Mouse (Mus musculus) E14TG2a.4 (cell line): ENCODE results near the gene Hscb.

Experiments
- H3K27me3 ChIP-seq: 2 replicates; pipeline ENCODE4 v1.6.1; 2014; ENCODE audit warnings: low read length, control low read depth; ENCODE audit not compliant: insufficient read depth
- H3K36me3 ChIP-seq: 2 replicates; pipeline ENCODE4 v1.6.1; 2014; ENCODE audit warnings: low read length, control low read depth; ENCODE audit not compliant: insufficient read depth
- H3K4me1 ChIP-seq: replicated peaks from 2 replicates; pipeline ENCODE4 v1.6.1; 2014; ENCODE audit warnings: low read depth, low read length, control low read depth
- H3K4me3 ChIP-seq: replicated peaks from 2 replicates; pipeline ENCODE4 v1.5.1; 2014; ENCODE audit warnings: mild to moderate bottlenecking, low read length
- H3K9me3 ChIP-seq: 2 replicates; pipeline ENCODE4 v1.6.1; 2014; ENCODE audit warnings: low read length, control low read depth
- CTCF ChIP-seq: conservative IDR thresholded peaks from 2 replicates; pipeline ENCODE4 v1.5.1; 2014; ENCODE audit warnings: low read length
- NANOG ChIP-seq: IDR thresholded peaks from 2 replicates; pipeline ENCODE4 v1.6.1; 2014; ENCODE audit warnings: borderline replicate concordance, low read length, mixed read lengths
- POU5F1 ChIP-seq: IDR thresholded peaks from 2 replicates; pipeline ENCODE4 v1.6.1; 2014; ENCODE audit warnings: low read length, borderline replicate concordance

The Hscb gene

DNA sequence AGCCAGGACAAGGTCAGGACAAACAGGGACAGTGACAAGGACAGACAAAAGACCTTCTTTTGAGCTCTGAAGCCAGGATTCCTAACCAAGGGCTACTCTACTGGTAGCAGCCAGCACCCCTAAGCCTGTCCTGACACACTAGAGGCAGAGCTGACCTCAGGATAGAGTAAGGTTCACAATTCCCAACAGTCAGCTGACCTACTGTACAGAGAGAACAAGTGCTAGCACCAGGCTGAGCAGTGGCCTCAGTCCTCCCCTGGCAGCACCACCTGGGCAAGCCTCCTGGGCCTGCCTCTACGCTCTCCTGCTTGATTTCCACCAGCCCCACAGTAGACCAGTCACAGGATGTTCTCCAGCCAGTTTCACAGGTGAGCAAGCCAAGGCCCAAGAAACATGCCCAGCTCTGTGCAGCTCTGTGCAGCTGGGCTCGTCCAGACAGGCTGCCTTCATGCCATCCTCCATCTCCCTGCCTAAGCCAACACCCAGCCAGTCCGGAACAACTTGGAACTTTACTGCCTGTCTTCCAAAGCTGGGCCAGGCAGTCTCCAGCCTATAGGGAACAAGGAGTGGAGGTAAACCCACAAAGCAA, 38.4 kb downstream of the Hscb start:
- no peaks in the 10 kb centered on the region for H3K27me3 ChIP-seq
- peak overlapping the region; percentile 92 for H3K4me3 ChIP-seq
- peaks cover 91% of the 10 kb centered on the region for H3K4me1 ChIP-seq
- H3K9me3 ChIP-seq, result no peaks in the 10 kb centered on the region
- peaks cover 93% of the 10 kb centered on the region for H3K36me3 ChIP-seq
- no peak for TF ChIP-seq POU5F1
- no peak for TF ChIP-seq NANOG
- TF ChIP-seq CTCF, result no peak

DNA sequence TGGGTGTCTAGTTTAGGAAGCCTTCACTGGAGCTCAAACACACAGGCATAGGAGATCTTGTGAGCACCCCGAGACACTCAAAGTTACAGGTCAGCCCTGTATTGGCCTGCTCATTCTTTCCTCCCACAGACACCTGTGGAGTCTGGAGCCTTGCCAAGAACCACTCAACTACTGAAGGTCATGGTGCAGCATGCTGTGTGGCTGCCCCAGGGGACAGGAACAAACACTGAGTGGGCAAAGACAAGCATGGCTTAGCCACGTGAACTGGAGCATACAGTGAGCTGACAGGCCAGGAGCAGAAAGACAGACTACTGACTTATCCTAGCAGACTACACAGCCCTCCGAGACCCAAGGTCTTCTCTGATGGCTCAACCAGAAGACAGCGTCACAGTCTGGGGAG, 41.9 kb downstream of the Hscb start:
- no peaks in the 10 kb centered on the region for H3K9me3 ChIP-seq
- peaks cover 92% of the 10 kb centered on the region for H3K4me1 ChIP-seq
- TF ChIP-seq CTCF (no peak), POU5F1 (no peak), NANOG (no peak)
- H3K36me3 ChIP-seq, result peaks cover 100% of the 10 kb centered on the region
- no peak overlapping the region for H3K4me3 ChIP-seq
- H3K27me3 ChIP-seq, result no peaks in the 10 kb centered on the region

DNA sequence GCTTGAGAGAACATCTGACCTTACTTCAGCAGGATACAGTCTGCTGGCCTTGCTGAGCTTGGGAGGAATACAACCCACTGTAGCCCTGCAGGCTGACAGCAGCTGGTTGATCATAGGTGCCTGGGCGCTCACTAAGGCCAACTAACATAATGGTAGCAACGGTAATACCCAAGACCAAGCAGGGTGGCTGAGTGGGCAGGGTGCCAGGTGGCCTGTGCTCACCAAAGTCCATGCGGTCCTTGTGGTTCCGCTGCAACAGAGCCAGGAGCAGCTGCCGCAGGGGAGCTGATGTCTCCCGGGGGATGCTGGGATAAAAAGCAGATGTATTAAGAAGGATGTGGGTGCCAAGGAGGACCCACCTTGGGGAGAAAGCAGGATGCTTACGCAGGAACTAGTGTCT, 45.2 kb downstream of the Hscb start:
- Histone ChIP-seq H3K4me1 (peaks cover 90% of the 10 kb centered on the region), H3K4me3 (no peak overlapping the region), H3K27me3 (no peaks in the 10 kb centered on the region), H3K9me3 (no peaks in the 10 kb centered on the region), H3K36me3 (peaks cover 100% of the 10 kb centered on the region)
- TF ChIP-seq POU5F1, result no peak
- TF ChIP-seq NANOG, result no peak
- no peak for TF ChIP-seq CTCF

DNA sequence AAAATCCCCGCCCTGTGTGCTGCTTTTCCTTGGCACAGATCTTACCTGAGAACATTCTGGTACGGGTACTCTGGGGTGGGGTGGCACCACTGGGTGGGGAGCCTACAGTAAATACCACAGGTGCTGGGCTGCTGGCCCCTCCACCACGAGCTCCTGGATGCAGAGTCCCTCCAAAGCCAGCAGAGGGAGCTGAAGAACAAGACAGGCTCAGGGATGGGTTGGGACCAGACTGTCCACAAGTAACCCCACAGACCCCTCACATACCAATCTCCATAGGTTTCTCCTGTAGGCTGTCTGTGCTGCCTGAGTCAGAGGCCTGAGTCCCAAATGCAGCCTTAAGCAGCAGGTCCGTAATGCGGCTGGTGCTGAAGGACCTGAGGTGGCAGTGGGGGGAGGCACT, 50.9 kb downstream of the Hscb start:
- Histone ChIP-seq H3K36me3 (peaks cover 98% of the 10 kb centered on the region), H3K4me1 (peaks cover 95% of the 10 kb centered on the region), H3K27me3 (no peaks in the 10 kb centered on the region), H3K4me3 (no peak overlapping the region), H3K9me3 (no peaks in the 10 kb centered on the region)
- TF ChIP-seq NANOG (no peak), CTCF (peak; percentile 44; the same call in 1 of the 2 replicates), POU5F1 (no peak)

DNA sequence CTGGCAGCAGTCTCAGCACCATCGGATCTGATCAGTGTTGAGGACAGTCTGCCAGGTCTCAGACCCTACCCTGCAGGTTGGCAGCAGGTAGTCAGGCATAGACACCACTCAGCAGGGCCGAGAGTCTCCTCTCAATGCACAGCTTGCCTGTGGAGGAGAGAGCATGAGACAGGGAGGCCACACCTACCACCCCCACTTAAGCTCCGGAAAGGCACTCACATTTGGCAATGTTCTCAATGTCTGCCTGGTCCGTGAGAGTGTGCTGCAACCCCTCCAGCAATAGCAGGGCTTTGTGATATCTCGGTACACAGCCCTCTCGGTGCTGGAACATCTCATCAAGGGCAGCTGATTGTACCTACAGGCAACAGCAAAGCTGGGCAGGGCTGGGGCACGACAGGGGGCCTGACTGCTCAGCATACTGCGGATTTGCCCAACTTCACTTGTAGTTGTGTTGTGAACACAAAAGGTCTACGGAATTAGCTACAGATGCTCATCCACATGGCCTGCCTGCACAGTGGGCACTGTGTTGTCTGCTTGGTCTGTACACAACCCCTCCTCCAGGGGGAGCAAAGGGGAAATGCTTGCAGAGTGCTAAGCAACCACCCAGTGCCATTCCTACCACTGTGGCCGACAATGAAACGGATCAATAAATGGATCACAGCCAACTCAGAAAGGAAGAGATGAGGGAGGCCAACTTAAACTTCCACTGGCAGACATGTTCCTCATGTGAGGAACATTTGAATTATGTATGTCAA, 53.3 kb downstream of the Hscb start:
- TF ChIP-seq NANOG (no peak), CTCF (peak; percentile 24)
- peaks cover 92% of the 10 kb centered on the region for H3K4me1 ChIP-seq
- no peaks in the 10 kb centered on the region for H3K9me3 ChIP-seq
- peaks cover 75% of the 10 kb centered on the region for H3K36me3 ChIP-seq
- H3K27me3 ChIP-seq, result no peaks in the 10 kb centered on the region
- no peak overlapping the region for H3K4me3 ChIP-seq

DNA sequence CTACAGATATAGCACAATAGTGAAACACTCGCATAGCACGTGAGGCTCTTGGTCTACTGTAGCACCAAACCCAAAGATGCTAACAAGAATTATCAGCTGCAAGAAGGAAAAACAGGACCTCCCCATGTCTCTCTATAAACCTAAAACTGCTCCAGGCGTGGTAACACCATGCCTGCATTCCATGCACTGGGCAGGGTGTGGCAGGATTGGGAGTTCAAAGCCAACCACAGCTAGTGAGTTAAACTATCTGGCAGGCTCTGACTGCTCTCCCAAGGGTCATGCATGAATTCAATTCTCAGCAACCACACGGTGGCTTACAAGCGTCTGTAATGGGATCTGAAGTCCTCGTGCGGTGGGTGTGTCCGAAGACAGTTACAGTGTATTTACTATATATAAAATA, 56.4 kb downstream of the Hscb start:
- no peaks in the 10 kb centered on the region for H3K9me3 ChIP-seq
- peaks cover 85% of the 10 kb centered on the region for H3K4me1 ChIP-seq
- H3K4me3 ChIP-seq, result no peak overlapping the region
- TF ChIP-seq POU5F1 (no peak), NANOG (no peak), CTCF (no peak)
- H3K27me3 ChIP-seq, result no peaks in the 10 kb centered on the region
- H3K36me3 ChIP-seq, result peaks cover 52% of the 10 kb centered on the region

DNA sequence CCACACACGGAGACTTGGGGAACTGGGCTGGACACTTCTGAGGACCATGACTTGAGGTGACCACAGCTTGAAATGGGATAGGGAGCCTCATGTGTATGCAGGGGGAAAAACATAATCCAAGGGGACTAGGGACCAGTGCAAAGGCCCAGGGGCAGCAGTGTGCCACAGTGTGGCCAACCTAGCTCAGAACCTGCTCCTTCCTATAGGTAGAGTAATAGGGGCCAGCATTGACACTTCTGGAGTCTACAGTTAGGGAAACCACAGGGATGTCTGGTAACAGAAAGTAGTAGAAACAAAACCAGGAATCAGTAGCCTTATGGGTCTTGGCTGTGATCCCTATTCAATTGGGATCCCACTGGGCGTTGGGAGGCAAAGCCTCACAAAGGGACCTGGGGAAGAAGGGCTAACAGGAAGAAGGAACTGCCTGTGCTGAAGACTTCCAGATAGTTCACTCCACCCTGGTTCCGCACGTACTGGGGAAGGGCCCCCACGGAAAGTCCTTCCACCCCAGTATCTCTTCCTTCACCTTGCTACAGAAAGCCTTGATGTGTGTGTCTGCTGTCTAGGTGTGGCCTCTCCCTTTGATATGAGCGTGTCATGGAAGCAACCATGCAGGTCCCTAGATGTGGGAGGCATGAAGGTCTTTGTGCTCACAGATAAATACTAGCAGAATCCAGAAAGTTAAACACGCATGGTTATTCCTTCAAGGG, 57.9 kb downstream of the Hscb start:
- H3K4me1 ChIP-seq, result peaks cover 79% of the 10 kb centered on the region
- H3K4me3 ChIP-seq, result no peak overlapping the region
- no peaks in the 10 kb centered on the region for H3K27me3 ChIP-seq
- H3K36me3 ChIP-seq, result peaks cover 52% of the 10 kb centered on the region
- H3K9me3 ChIP-seq, result no peaks in the 10 kb centered on the region
- TF ChIP-seq CTCF (no peak), POU5F1 (no peak), NANOG (no peak)

DNA sequence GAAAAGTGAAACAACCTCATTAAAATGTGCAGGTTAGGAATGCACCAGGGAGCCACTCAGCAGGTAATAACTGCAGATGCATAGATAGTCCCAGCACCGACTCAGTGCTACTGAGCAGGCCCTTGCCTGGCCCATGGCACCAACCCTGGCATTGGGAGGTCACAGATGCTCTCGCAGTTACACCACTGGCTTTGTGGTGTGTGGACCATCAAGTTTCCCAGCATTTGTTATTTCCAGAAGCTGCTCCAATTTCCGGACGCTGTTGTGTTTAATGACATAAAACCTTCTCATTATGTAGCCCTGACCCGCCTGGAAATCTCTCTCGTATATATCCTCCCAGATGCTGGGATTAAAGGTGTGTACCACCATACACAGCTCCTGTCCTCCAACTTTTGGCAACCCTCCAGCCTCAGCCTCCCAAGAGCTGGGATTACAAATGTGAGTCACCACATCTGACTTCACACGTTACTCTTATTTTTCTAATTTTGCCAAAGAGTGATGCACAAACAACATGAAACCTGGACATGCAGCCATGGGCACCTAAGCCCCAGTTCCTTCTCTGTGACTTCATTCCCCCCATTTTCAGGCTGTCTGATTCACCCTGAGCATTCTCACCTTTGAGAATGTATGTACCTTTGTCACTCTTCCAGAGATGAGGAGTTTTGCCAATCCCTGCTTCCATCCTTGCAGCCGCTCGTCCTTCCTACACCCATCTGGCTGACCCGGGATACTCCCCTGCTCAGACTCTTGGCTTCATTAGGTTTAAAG, 58.6 kb downstream of the Hscb start:
- H3K27me3 ChIP-seq, result no peaks in the 10 kb centered on the region
- peak overlapping the region; percentile 90 for H3K4me3 ChIP-seq
- TF ChIP-seq CTCF (no peak), NANOG (no peak), POU5F1 (no peak)
- H3K9me3 ChIP-seq, result no peaks in the 10 kb centered on the region
- H3K4me1 ChIP-seq, result peaks cover 77% of the 10 kb centered on the region
- H3K36me3 ChIP-seq, result peaks cover 52% of the 10 kb centered on the region
